Mouse (Mus musculus): ENCODE data around the gene Ifit2. TPM values are rescaled to one million over a fixed set of nuclear protein-coding genes. Genes with fewer than 3 reads are reported as not detected.

Gene Ifit2
- 2.7 and 4.0 TPM in 2 replicates for polyA plus RNA-seq (2012; rRNA removed)

DNA sequence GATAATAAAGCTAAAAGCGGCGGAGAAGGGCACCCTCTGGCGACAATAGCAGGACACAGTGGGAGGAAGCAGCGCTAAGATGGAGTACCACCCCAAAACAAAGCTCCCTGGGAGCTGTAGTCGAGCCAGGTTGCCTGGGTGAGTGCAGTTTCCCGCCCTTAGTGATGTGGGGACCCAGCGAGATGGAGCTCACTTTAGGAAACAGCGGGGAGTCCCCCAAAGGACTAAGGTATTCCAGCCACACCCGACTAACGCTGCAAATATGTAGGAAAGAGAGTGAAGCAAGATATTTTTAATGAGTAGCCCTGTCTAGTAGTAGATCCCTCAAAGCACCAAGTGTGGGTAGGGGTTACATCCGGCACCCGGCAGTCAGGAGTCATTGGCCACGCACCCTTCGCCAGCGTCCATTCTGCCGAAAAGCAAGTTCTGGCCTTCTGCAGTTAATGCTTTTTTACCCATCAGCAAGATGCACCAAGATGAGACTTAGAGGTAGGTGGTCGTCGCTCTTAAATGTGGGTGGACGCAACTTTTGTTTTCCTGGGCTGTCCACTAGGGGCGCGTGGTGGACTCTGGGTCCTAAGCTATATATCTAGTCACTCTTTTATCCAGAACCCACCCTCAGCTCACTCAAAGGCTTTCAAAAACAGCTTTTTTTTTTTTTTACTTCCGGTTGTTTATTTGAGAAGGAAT, at the start of gene Ifit2:
Ifit2 (plus strand) TSS at position 161 of the 690 bp plus-strand sequence.
- peak; percentile 47 to 55 for DNase-seq
- Histone ChIP-seq H3K4me1 (ENCODE audit: control insufficient read depth, insufficient read depth, low read length) (no peaks in the 10 kb centered on the region), H3K27ac (ENCODE audit: insufficient read depth, low read length) (no peak within 1 kb of the TSS), H3K27me3 (ENCODE audit: control insufficient read depth, insufficient read depth, low read length) (no peaks in the 10 kb centered on the region), H3K4me3 (replicated peaks; ENCODE audit: insufficient read depth, low read depth, low read length) (peak within 1 kb of the TSS; percentile 59)
- WGBS = under 1% methylated on average over 22 of the region's 22 CpGs
- TF ChIP-seq CTCF (IDR thresholded peaks at IDR 0.05; ENCODE audit: borderline replicate concordance, insufficient read depth, low read depth, low read length) = peak; percentile 53
- TF ChIP-seq POLR2A (IDR thresholded peaks at IDR 0.05; ENCODE audit: borderline replicate concordance, insufficient read depth, low read length) = no peak

- Histone ChIP-seq H3K27me3 (ENCODE audit: control insufficient read depth, insufficient read depth, low read length) (no peaks in the 10 kb centered on the region), H3K4me1 (ENCODE audit: control insufficient read depth, insufficient read depth, low read length) (no peaks in the 10 kb centered on the region), H3K4me3 (replicated peaks; ENCODE audit: insufficient read depth, low read depth, low read length) (no peak overlapping the region), H3K27ac (ENCODE audit: insufficient read depth, low read length) (no peak overlapping the region)
- WGBS = 60% methylated on average over 4 of the region's 4 CpGs
- TF ChIP-seq CTCF (IDR thresholded peaks at IDR 0.05; ENCODE audit: borderline replicate concordance, insufficient read depth, low read depth, low read length) (peak; percentile 34; the same call in 1 of the 2 replicates), POLR2A (IDR thresholded peaks at IDR 0.05; ENCODE audit: borderline replicate concordance, insufficient read depth, low read length) (no peak)
- DNase-seq = peak; percentile 49
Observed at GRCm38 (mm10) chr19:34500763-34501162, 49.7 kb upstream of the Ifit2 start.

DNA sequence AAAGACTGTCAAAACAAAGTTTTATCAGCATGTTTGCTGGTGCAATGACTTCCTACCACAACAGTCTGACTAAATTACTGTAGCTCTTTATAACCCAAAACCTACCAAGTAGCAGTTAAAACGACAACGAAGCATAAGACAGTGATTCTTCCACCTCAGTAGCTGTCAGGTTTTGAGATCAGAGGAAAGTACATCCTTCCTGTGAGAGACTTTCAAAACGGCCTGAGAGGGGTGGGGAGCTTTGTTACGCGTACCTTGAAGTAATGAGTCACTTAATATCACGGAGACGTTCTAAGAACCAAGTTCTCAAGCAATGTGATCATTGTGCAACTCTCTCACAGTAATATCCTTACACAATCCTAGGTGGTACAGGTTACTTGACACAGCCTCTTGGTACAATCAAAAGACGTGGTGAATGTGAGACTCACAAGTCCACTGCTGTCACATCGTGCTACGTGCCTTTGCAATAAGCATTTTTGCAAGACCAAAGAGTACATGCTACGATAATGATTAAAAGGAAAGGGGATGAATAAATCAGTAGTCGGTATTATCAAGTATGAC, 45.3 kb upstream of the Ifit2 start:
- DNase-seq = no peak
- Histone ChIP-seq H3K4me3 (replicated peaks; ENCODE audit: insufficient read depth, low read depth, low read length) (no peak overlapping the region), H3K27me3 (ENCODE audit: control insufficient read depth, insufficient read depth, low read length) (no peaks in the 10 kb centered on the region; the same call in 1 of the 2 replicates), H3K4me1 (ENCODE audit: control insufficient read depth, insufficient read depth, low read length) (no peaks in the 10 kb centered on the region), H3K27ac (ENCODE audit: insufficient read depth, low read length) (no peak overlapping the region)
- TF ChIP-seq CTCF (IDR thresholded peaks at IDR 0.05; ENCODE audit: borderline replicate concordance, insufficient read depth, low read depth, low read length) (no peak), POLR2A (IDR thresholded peaks at IDR 0.05; ENCODE audit: borderline replicate concordance, insufficient read depth, low read length) (no peak)
- WGBS = 91% methylated on average over 12 of the region's 12 CpGs

DNA sequence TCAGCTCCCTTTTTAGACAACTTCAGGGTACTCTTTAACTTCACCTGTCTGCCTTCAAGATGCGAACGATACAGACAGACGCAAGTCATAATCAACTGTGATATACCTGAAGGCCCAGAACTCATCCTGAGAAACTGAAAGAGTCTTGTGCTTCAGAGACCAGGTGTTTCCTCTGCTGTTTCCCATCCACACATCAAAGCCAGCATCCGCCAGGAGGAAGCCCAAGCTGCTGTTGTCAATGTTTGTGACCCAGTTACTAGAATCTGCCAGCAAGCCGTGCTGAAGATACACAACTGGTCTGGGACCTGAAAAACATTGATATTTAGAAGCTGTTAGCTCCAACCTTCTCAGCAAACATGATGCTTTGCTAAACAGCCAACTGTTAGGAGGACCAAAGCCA, 39.8 kb upstream of the Ifit2 start:
- H3K27me3 ChIP-seq (ENCODE audit: control insufficient read depth, insufficient read depth, low read length) = no peaks in the 10 kb centered on the region; the same call in 1 of the 2 replicates
- no peak for DNase-seq
- H3K27ac ChIP-seq (ENCODE audit: insufficient read depth, low read length) = no peak overlapping the region
- WGBS = 92% methylated on average over 5 of the region's 5 CpGs
- no peak for TF ChIP-seq POLR2A (IDR thresholded peaks at IDR 0.05; ENCODE audit: borderline replicate concordance, insufficient read depth, low read length)
- TF ChIP-seq CTCF (IDR thresholded peaks at IDR 0.05; ENCODE audit: borderline replicate concordance, insufficient read depth, low read depth, low read length) = no peak
- H3K4me3 ChIP-seq (replicated peaks; ENCODE audit: insufficient read depth, low read depth, low read length) = no peak overlapping the region
- no peaks in the 10 kb centered on the region for H3K4me1 ChIP-seq (ENCODE audit: control insufficient read depth, insufficient read depth, low read length)

DNA sequence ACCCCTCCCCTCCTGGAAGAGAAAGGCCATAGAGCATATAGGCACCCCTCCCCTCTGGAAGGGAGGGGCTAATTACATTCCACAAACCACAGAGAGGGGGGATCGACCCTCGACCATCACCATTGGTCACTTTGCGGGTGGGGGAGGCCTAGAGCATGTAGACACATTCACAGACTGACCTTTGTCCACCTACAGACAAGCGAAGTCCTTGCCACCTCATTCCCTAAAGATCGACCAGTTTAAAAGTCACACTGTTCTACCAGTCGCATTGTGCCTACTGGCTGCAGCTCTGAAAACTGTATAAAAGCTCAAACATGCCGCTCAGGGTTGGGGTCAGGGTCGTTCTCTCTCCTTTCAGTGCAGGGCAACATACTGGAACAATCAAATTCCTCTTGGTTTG, 39.0 kb upstream of the Ifit2 start:
- Histone ChIP-seq H3K4me3 (replicated peaks; ENCODE audit: insufficient read depth, low read depth, low read length) (no peak overlapping the region), H3K4me1 (ENCODE audit: control insufficient read depth, insufficient read depth, low read length) (no peaks in the 10 kb centered on the region), H3K27me3 (ENCODE audit: control insufficient read depth, insufficient read depth, low read length) (no peaks in the 10 kb centered on the region; the same call in 1 of the 2 replicates), H3K27ac (ENCODE audit: insufficient read depth, low read length) (no peak overlapping the region)
- 76% methylated on average over 8 of the region's 8 CpGs for WGBS
- TF ChIP-seq CTCF (IDR thresholded peaks at IDR 0.05; ENCODE audit: borderline replicate concordance, insufficient read depth, low read depth, low read length) = no peak
- no peak for TF ChIP-seq POLR2A (IDR thresholded peaks at IDR 0.05; ENCODE audit: borderline replicate concordance, insufficient read depth, low read length)
- no peak for DNase-seq

GRCm38 (mm10) chr19:34515681-34516080, 34.8 kb upstream of the Ifit2 start:
- WGBS = 79% methylated on average over 3 of the region's 3 CpGs
- Histone ChIP-seq H3K27ac (ENCODE audit: insufficient read depth, low read length) (no peak overlapping the region), H3K4me3 (replicated peaks; ENCODE audit: insufficient read depth, low read depth, low read length) (no peak overlapping the region), H3K27me3 (ENCODE audit: control insufficient read depth, insufficient read depth, low read length) (no peaks in the 10 kb centered on the region), H3K4me1 (ENCODE audit: control insufficient read depth, insufficient read depth, low read length) (peaks cover 4% of the 10 kb centered on the region)
- no peak for DNase-seq
- TF ChIP-seq CTCF (IDR thresholded peaks at IDR 0.05; ENCODE audit: borderline replicate concordance, insufficient read depth, low read depth, low read length) (no peak), POLR2A (IDR thresholded peaks at IDR 0.05; ENCODE audit: borderline replicate concordance, insufficient read depth, low read length) (no peak)

- H3K4me1 ChIP-seq (ENCODE audit: control insufficient read depth, insufficient read depth, low read length) = peaks cover 4% of the 10 kb centered on the region
- TF ChIP-seq CTCF (IDR thresholded peaks at IDR 0.05; ENCODE audit: borderline replicate concordance, insufficient read depth, low read depth, low read length) = no peak
- TF ChIP-seq POLR2A (IDR thresholded peaks at IDR 0.05; ENCODE audit: borderline replicate concordance, insufficient read depth, low read length) = no peak
- no peak overlapping the region for H3K4me3 ChIP-seq (replicated peaks; ENCODE audit: insufficient read depth, low read depth, low read length)
- no peaks in the 10 kb centered on the region for H3K27me3 ChIP-seq (ENCODE audit: control insufficient read depth, insufficient read depth, low read length)
- 90% methylated on average over 2 of the region's 2 CpGs for WGBS
- no peak for DNase-seq
- H3K27ac ChIP-seq (ENCODE audit: insufficient read depth, low read length) = no peak overlapping the region
Observed at GRCm38 (mm10) chr19:34516346-34516745, 34.1 kb upstream of the Ifit2 start.

GRCm38 (mm10) chr19:34517197-34517596, 33.3 kb upstream of the Ifit2 start:
- TF ChIP-seq POLR2A (IDR thresholded peaks at IDR 0.05; ENCODE audit: borderline replicate concordance, insufficient read depth, low read length) = no peak
- TF ChIP-seq CTCF (IDR thresholded peaks at IDR 0.05; ENCODE audit: borderline replicate concordance, insufficient read depth, low read depth, low read length) = no peak
- Histone ChIP-seq H3K27me3 (ENCODE audit: control insufficient read depth, insufficient read depth, low read length) (no peaks in the 10 kb centered on the region), H3K4me3 (replicated peaks; ENCODE audit: insufficient read depth, low read depth, low read length) (no peak overlapping the region), H3K27ac (ENCODE audit: insufficient read depth, low read length) (no peak overlapping the region), H3K4me1 (ENCODE audit: control insufficient read depth, insufficient read depth, low read length) (peaks cover 4% of the 10 kb centered on the region)
- no peak for DNase-seq
- 98% methylated on average over 3 of the region's 3 CpGs for WGBS
